Mouse (Mus musculus): ENCODE results near the gene Evc2. TPM values are rescaled to one million over a fixed set of nuclear protein-coding genes. Genes with fewer than 3 reads are reported as not detected.

Evc2 gene
- polyA plus RNA-seq, 1 experiment from 2014 or later, result 5.0 TPM

- H3K36me3 ChIP-seq (ENCODE audit: control insufficient read depth, insufficient read depth, low read length), result 0 out of 2 replicates have a peak, but pooled peaks cover 3% of the 10 kb centered on the region
- H3K9ac ChIP-seq (ENCODE audit: low read depth, low read length), result no peak overlapping the region
- H3K9me3 ChIP-seq (replicated peaks; ENCODE audit: control insufficient read depth, low read length, poor library complexity, severe bottlenecking), result no peaks in the 10 kb centered on the region; the same call in 1 of the 2 replicates
- 89% methylated on average over 4 of the region's 4 CpGs for WGBS
- no peak for ATAC-seq
- no peak overlapping the region for H3K4me3 ChIP-seq (ENCODE audit: low read depth, low read length)
- H3K4me1 ChIP-seq (ENCODE audit: control insufficient read depth, insufficient read depth, low read length), result no peaks in the 10 kb centered on the region
- no peak overlapping the region for H3K27ac ChIP-seq (ENCODE audit: low read length)
- H3K4me2 ChIP-seq (ENCODE audit: low read length), result no peak overlapping the region
- no peaks in the 10 kb centered on the region for H3K27me3 ChIP-seq (ENCODE audit: control insufficient read depth, insufficient read depth, low read depth, low read length)
Observed at GRCm38 (mm10) chr5:37320761-37321160, 17.5 kb upstream of the Evc2 start.

- no peak for ATAC-seq
- no peak overlapping the region for H3K4me2 ChIP-seq (ENCODE audit: low read length)
- H3K36me3 ChIP-seq (ENCODE audit: control insufficient read depth, insufficient read depth, low read length), result no peaks in the 10 kb centered on the region
- no peak overlapping the region for H3K27ac ChIP-seq (ENCODE audit: low read length)
- no peaks in the 10 kb centered on the region for H3K27me3 ChIP-seq (ENCODE audit: control insufficient read depth, insufficient read depth, low read depth, low read length)
- no peak overlapping the region for H3K4me3 ChIP-seq (ENCODE audit: low read depth, low read length)
- no peaks in the 10 kb centered on the region for H3K9me3 ChIP-seq (replicated peaks; ENCODE audit: control insufficient read depth, low read length, poor library complexity, severe bottlenecking)
- H3K9ac ChIP-seq (ENCODE audit: low read depth, low read length), result no peak overlapping the region
- no peaks in the 10 kb centered on the region for H3K4me1 ChIP-seq (ENCODE audit: control insufficient read depth, insufficient read depth, low read length)
- 91% methylated on average over 6 of the region's 6 CpGs for WGBS
Observed at GRCm38 (mm10) chr5:37326675-37327074, 11.6 kb upstream of the Evc2 start.

GRCm38 (mm10) chr5:37330449-37331132 is 7.7 kb upstream of the Evc2 start:
- H3K36me3 ChIP-seq (ENCODE audit: control insufficient read depth, insufficient read depth, low read length), result no peaks in the 10 kb centered on the region

GRCm38 (mm10) chr5:37331133-37331505 is 7.2 kb upstream of the Evc2 start:
- WGBS, result 97% methylated on average over 2 of the region's 2 CpGs
- H3K36me3 ChIP-seq (ENCODE audit: control insufficient read depth, insufficient read depth, low read length), result no peaks in the 10 kb centered on the region
- H3K27ac ChIP-seq (ENCODE audit: low read length), result no peak overlapping the region
- H3K4me1 ChIP-seq (ENCODE audit: control insufficient read depth, insufficient read depth, low read length), result peaks cover 1% of the 10 kb centered on the region; the same call in 1 of the 2 replicates
- ATAC-seq, result no peak
- no peak overlapping the region for H3K9ac ChIP-seq (ENCODE audit: low read depth, low read length)
- H3K9me3 ChIP-seq (replicated peaks; ENCODE audit: control insufficient read depth, low read length, poor library complexity, severe bottlenecking), result no peaks in the 10 kb centered on the region
- H3K4me2 ChIP-seq (ENCODE audit: low read length), result no peak overlapping the region
- no peak overlapping the region for H3K4me3 ChIP-seq (ENCODE audit: low read depth, low read length)
- H3K27me3 ChIP-seq (ENCODE audit: control insufficient read depth, insufficient read depth, low read depth, low read length), result no peaks in the 10 kb centered on the region

More at GRCm38 (mm10) chr5:37330449-37331132, 7.7 kb upstream of the Evc2 start:
- no peaks in the 10 kb centered on the region for H3K4me1 ChIP-seq (ENCODE audit: control insufficient read depth, insufficient read depth, low read length)
- no peak for ATAC-seq
- 82% methylated on average over 8 of the region's 8 CpGs for WGBS
- H3K9me3 ChIP-seq (replicated peaks; ENCODE audit: control insufficient read depth, low read length, poor library complexity, severe bottlenecking), result no peaks in the 10 kb centered on the region
- H3K27ac ChIP-seq (ENCODE audit: low read length), result no peak overlapping the region
- H3K4me2 ChIP-seq (ENCODE audit: low read length), result no peak overlapping the region
- no peaks in the 10 kb centered on the region for H3K27me3 ChIP-seq (ENCODE audit: control insufficient read depth, insufficient read depth, low read depth, low read length)
- no peak overlapping the region for H3K4me3 ChIP-seq (ENCODE audit: low read depth, low read length)
- H3K9ac ChIP-seq (ENCODE audit: low read depth, low read length), result no peak overlapping the region

GRCm38 (mm10) chr5:37332066-37332465 is 6.2 kb upstream of the Evc2 start:
- no peak for ATAC-seq
- H3K4me1 ChIP-seq (ENCODE audit: control insufficient read depth, insufficient read depth, low read length), result peaks cover 6% of the 10 kb centered on the region; the same call in 1 of the 2 replicates
- no peak overlapping the region for H3K4me3 ChIP-seq (ENCODE audit: low read depth, low read length)
- no peak overlapping the region for H3K27ac ChIP-seq (ENCODE audit: low read length)
- no peaks in the 10 kb centered on the region for H3K27me3 ChIP-seq (ENCODE audit: control insufficient read depth, insufficient read depth, low read depth, low read length)
- H3K36me3 ChIP-seq (ENCODE audit: control insufficient read depth, insufficient read depth, low read length), result no peaks in the 10 kb centered on the region
- H3K4me2 ChIP-seq (ENCODE audit: low read length), result no peak overlapping the region
- 73% methylated on average over 4 of the region's 4 CpGs for WGBS
- H3K9ac ChIP-seq (ENCODE audit: low read depth, low read length), result no peak overlapping the region
- no peaks in the 10 kb centered on the region for H3K9me3 ChIP-seq (replicated peaks; ENCODE audit: control insufficient read depth, low read length, poor library complexity, severe bottlenecking)

GRCm38 (mm10) chr5:37335061-37335460 is 3.2 kb upstream of the Evc2 start:
- Histone ChIP-seq H3K27me3 (ENCODE audit: control insufficient read depth, insufficient read depth, low read depth, low read length) (peaks cover 4% of the 10 kb centered on the region), H3K9me3 (replicated peaks; ENCODE audit: control insufficient read depth, low read length, poor library complexity, severe bottlenecking) (no peaks in the 10 kb centered on the region), H3K4me3 (ENCODE audit: low read depth, low read length) (no peak overlapping the region), H3K36me3 (ENCODE audit: control insufficient read depth, insufficient read depth, low read length) (no peaks in the 10 kb centered on the region), H3K4me2 (ENCODE audit: low read length) (no peak overlapping the region), H3K4me1 (ENCODE audit: control insufficient read depth, insufficient read depth, low read length) (peaks cover 9% of the 10 kb centered on the region; the same call in 1 of the 2 replicates), H3K27ac (ENCODE audit: low read length) (no peak overlapping the region), H3K9ac (ENCODE audit: low read depth, low read length) (no peak overlapping the region)
- no peak for ATAC-seq
- whole genome bisulfite sequencing, result 79% methylated on average over 3 of the region's 3 CpGs

GRCm38 (mm10) chr5:37336485-37337105 is 1.7 kb upstream of the Evc2 start, which contains the start of gene Evc:
Gene Evc, minus strand, starts transcription at chr5:37336894.
- WGBS, result under 1% methylated on average over 45 of the region's 48 CpGs
- peak within 1 kb of the TSS; percentile 66 for H3K9ac ChIP-seq (ENCODE audit: low read depth, low read length)
- peak within 1 kb of the TSS; percentile 99 for H3K4me2 ChIP-seq (ENCODE audit: low read length)
- no peaks in the 10 kb centered on the region for H3K36me3 ChIP-seq (ENCODE audit: control insufficient read depth, insufficient read depth, low read length)
- peaks cover 9% of the 10 kb centered on the region; the same call in 1 of the 2 replicates for H3K4me1 ChIP-seq (ENCODE audit: control insufficient read depth, insufficient read depth, low read length)
- no peaks in the 10 kb centered on the region for H3K9me3 ChIP-seq (replicated peaks; ENCODE audit: control insufficient read depth, low read length, poor library complexity, severe bottlenecking)
- peak within 1 kb of the TSS; percentile 60 for H3K4me3 ChIP-seq (ENCODE audit: low read depth, low read length)
- peaks cover 4% of the 10 kb centered on the region for H3K27me3 ChIP-seq (ENCODE audit: control insufficient read depth, insufficient read depth, low read depth, low read length)
- peak; percentile 61 for ATAC-seq
- H3K27ac ChIP-seq (ENCODE audit: low read length), result no peak within 1 kb of the TSS

- Histone ChIP-seq H3K4me2 (ENCODE audit: low read length) (peak overlapping the region; percentile 82; the same call in 1 of the 2 replicates), H3K9ac (ENCODE audit: low read depth, low read length) (no peak overlapping the region), H3K4me3 (ENCODE audit: low read depth, low read length) (no peak overlapping the region), H3K9me3 (replicated peaks; ENCODE audit: control insufficient read depth, low read length, poor library complexity, severe bottlenecking) (no peaks in the 10 kb centered on the region), H3K27me3 (ENCODE audit: control insufficient read depth, insufficient read depth, low read depth, low read length) (peaks cover 4% of the 10 kb centered on the region), H3K27ac (ENCODE audit: low read length) (no peak overlapping the region), H3K36me3 (ENCODE audit: control insufficient read depth, insufficient read depth, low read length) (no peaks in the 10 kb centered on the region), H3K4me1 (ENCODE audit: control insufficient read depth, insufficient read depth, low read length) (peaks cover 9% of the 10 kb centered on the region; the same call in 1 of the 2 replicates)
- WGBS, result 69% methylated on average over 3 of the region's 3 CpGs
- ATAC-seq, result no peak; the same call in 1 of the 2 replicates
Observed at GRCm38 (mm10) chr5:37337696-37338095, 603 bp upstream of the Evc2 start.

- Histone ChIP-seq H3K27me3 (ENCODE audit: control insufficient read depth, insufficient read depth, low read depth, low read length) (no peaks in the 10 kb centered on the region), H3K27ac (ENCODE audit: low read length) (no peak overlapping the region), H3K36me3 (ENCODE audit: control insufficient read depth, insufficient read depth, low read length) (no peaks in the 10 kb centered on the region), H3K4me2 (ENCODE audit: low read length) (no peak overlapping the region), H3K9me3 (replicated peaks; ENCODE audit: control insufficient read depth, low read length, poor library complexity, severe bottlenecking) (no peaks in the 10 kb centered on the region), H3K4me1 (ENCODE audit: control insufficient read depth, insufficient read depth, low read length) (no peaks in the 10 kb centered on the region), H3K4me3 (ENCODE audit: low read depth, low read length) (no peak overlapping the region), H3K9ac (ENCODE audit: low read depth, low read length) (no peak overlapping the region)
- ATAC-seq, result no peak
- WGBS, result 84% methylated on average over 2 of the region's 2 CpGs
Observed at GRCm38 (mm10) chr5:37343962-37344361, 5.7 kb downstream of the Evc2 start.
